Mouse (Mus musculus) ES-Bruce4 (cell line): Measurements from ENCODE around the gene Golim4.

Source experiments
- CTCF ChIP-seq: IDR thresholded peaks from one replicate; pipeline ENCODE4 v1.8.1; 2011; ENCODE audit warnings: low read depth, low read length
- EP300 ChIP-seq: IDR thresholded peaks from 2 replicates; pipeline ENCODE4 v1.6.1; 2011; ENCODE audit warnings: low read depth, low read length; ENCODE audit not compliant: insufficient read depth

GRCm38 (mm10) chr3:75950897-75951296 is 5.9 kb downstream of the Golim4 start:
- TF ChIP-seq CTCF: no peak
- TF ChIP-seq EP300: no peak
